Mouse (Mus musculus): ENCODE data around the gene Furin.
A peak's percentile ranks its signal among the peaks of the same experiment; 100 is the strongest.

Gene Furin

GRCm38 (mm10) chr7:80372667-80373066 lies 32.6 kb downstream of the Furin start:
- no peak for DNase-seq (ENCODE audit: low spot score in 2 of 2)

GRCm38 (mm10) chr7:80372166-80372565 lies 33.1 kb downstream of the Furin start:
- no peak for DNase-seq (ENCODE audit: low spot score in 2 of 2)

DNA sequence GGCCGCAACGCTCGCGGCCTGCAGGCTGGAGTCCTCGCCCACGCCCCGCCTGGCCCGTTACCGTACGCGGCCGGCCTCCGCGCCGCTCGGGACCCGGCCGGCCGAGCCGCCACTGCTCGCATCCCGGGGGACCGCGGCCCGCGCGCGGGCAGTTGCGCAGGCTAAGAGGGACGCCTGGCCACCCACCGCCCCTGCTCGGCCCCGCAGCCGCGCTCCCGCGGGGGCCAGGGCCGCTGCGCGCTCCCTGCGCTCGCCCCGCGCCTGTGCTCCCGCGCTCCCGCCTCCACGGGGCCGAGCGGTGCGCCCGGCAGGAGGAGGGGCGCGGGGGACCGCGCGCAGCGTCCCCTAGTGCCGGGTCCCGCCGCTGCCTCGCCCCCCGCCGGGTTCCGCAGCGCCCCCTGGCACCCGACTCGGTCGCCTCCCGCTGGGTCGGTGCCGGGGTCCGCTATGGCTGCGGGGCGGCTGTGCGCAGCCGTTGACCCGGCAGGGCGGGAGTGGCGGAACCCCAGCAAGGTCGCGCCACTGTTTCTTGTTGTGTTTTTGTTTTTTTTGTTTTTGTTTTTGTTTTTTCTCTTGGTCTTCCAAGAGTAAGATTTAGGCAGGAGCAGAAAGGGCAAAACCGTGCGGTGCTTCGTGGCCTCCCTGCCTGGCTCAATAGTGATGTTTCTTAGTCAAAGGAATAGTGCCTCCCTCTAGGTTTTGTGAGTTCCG lies 34.0 kb downstream of the Furin start, which contains the start of gene Man2a2:
TSS of gene Man2a2 (minus strand) at position 335 of the 711 bp plus-strand sequence.
- DNase-seq (ENCODE audit: low spot score in 2 of 2): peak; percentile 76 to 93

DNA sequence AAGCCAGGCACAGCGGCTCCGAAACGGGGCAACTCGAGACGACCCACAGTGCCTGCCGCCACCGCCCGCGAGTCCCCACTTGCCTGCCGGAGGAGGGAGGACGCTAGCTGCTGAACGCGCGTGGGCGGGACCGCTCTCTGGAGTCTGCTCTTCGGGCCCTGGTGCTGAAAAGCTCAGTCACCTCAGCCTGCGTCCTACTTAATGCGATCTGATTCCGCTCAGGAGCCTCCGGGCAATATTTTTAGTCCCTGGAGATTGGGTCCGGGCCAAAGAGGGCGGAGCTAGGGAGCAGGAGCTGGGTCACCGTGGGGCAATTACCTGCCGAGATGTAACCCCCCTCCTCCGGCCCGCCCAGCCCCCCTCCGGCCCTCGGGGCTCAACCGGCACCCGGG lies 34.6 kb downstream of the Furin start:
- peak; percentile 79 to 82 for DNase-seq (ENCODE audit: low spot score in 2 of 2)

DNA sequence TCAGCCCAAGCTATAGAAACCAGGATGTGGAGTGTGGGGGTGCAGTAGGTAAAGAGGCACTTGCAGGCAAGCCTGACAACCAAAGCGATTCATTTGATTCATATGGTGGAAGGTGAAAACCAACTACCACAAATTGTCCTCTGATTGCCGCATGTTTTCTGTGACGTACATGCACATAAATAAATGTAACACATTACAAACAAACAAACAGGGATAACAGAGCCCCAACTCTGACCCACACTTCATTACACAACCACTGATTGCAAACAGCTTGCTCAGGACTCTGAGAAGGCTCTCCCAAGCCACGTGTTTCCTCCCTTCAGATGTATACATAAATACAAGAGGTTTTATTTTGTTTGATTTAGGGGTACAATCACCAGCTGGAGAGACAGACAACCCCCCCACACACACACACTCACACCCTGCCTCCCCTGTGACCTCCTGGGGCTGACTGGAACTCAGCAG lies 35.2 kb downstream of the Furin start:
- no peak for DNase-seq (ENCODE audit: low spot score in 2 of 2)

DNA sequence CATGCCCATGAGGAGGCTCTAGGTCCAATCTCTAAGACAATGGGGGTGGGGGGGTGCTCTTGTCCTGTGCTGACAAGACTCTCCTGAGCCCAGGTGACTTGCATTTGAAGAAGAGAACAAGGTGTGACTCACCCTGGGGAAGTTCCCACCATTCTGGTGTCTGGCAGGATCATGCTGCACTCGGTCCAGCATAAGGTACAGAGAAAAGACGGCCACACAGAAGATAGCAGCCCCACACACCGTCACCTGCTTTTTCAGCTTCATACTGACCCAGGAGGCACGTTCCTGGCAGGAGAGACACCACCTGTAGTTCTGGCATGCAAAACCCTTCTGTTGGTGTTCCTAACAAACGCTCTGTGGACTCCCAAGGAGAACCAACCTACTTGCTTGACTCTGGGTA lies 35.8 kb downstream of the Furin start:
- no peak for DNase-seq (ENCODE audit: low spot score in 2 of 2)

DNA sequence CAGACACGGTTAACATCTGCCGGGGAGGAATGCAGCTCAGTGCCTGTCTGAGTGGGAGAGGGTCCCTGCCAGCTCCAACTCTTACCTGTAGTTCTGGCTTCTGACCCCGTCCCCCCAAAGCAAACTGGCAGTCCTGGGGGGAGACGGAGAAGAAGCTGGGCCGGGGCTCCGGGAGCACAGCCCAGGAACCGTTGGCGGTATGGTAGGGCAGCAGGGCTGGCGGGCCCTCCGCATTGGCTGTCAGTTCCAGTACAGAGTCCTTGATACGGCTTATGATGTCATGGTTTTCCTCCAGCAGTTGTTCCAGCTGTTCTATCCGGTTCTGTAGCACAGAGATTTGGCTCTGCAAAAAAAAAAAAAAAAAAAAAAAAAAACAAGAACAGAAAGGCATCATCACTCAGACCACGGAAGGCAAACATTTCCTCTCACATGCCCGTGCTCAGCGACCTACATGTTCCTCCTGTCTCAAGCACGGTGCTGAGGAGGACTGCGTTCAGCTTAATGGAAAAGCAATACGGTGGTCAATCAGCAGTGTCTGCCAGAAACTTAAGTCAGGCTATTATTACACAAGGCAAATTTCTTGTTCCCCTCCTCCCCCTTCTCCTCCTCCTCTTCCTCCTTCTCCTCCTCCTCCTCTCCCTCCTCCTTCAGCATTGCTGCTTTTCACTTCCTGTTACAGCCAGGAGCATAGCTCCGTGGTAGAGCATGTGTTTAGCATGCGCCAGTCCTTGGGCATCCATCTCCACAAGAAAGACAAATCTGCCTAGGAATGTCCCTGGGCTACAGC lies 36.4 kb downstream of the Furin start:
- no peak for DNase-seq (ENCODE audit: low spot score in 2 of 2)

GRCm38 (mm10) chr7:80368009-80368408 lies 37.2 kb downstream of the Furin start:
- no peak for DNase-seq (ENCODE audit: low spot score in 2 of 2)

DNA sequence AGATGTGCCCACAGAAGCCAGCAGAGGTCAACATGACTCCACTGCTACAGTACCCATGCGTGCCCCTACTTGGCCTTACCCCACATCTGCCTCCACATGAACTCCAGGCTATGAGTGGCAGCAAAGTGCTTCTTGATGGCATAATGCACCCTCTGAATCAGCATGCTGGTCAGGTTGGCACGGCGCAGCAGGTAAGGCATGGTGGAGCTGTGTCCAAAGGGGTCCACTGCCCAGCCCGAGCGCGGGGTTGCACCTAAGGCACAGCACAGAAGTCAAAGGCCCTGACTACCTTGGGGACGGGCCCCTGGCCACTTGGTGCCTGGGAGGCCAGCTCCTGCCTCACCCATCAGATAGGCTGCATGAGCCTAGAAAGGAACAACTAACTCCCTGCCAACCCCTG lies 38.0 kb downstream of the Furin start:
- no peak for DNase-seq (ENCODE audit: low spot score in 2 of 2)

GRCm38 (mm10) chr7:80365759-80366158 lies 39.5 kb downstream of the Furin start:
- DNase-seq (ENCODE audit: low spot score in 2 of 2): no peak

- DNase-seq (ENCODE audit: low spot score in 2 of 2): no peak
These were observed 44.8 kb downstream of the Furin start for GRCm38 (mm10) chr7:80360435-80360834.

- no peak for DNase-seq (ENCODE audit: low spot score in 2 of 2)
These were observed 47.2 kb downstream of the Furin start for GRCm38 (mm10) chr7:80358039-80358438.

- no peak for DNase-seq (ENCODE audit: low spot score in 2 of 2)
These were observed 48.1 kb downstream of the Furin start for GRCm38 (mm10) chr7:80357156-80357555.

GRCm38 (mm10) chr7:80356351-80356750 lies 48.9 kb downstream of the Furin start:
- DNase-seq (ENCODE audit: low spot score in 2 of 2): no peak

DNA sequence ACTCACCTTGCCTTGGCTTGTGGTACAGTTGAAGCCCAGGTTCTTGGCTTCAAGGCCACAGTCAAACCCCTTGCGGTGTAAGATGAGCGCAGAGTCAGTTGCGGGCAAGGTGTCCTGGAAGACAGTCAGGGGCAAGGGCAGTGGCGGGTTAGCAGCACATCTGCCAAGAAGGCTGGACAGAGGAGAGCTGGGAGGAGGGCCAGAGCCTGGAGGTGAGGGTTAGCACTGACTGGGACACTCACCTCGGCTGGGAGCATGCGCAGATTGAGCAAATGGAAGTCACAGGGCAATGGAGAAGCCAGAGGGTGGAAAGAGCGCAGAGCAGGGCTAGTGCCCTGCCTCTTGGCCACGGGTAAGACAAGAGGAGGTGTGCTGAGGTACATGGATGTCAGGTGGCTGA lies 52.3 kb downstream of the Furin start:
- no peak for DNase-seq (ENCODE audit: low spot score in 2 of 2)

DNA sequence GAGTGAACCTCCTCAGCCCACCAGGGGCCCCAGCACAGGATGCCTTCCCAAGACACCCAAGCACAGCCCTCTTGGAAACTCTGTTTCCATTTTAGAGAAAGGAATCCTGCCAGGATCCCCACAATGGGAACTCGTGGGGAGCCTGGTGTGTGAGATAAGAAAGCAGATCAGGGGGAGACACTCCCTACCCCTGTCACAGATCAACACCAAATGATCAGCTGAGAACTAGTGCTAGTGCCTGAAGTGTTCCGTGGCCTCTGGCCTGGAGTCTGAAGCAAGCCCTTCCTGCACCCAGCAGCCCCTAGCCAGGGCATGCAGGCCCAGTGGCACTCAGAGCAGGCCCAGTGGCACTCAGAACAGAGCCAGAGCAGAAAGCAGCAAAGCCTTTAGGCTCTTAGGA lies 54.4 kb downstream of the Furin start:
- no peak for DNase-seq (ENCODE audit: low spot score in 2 of 2)

DNA sequence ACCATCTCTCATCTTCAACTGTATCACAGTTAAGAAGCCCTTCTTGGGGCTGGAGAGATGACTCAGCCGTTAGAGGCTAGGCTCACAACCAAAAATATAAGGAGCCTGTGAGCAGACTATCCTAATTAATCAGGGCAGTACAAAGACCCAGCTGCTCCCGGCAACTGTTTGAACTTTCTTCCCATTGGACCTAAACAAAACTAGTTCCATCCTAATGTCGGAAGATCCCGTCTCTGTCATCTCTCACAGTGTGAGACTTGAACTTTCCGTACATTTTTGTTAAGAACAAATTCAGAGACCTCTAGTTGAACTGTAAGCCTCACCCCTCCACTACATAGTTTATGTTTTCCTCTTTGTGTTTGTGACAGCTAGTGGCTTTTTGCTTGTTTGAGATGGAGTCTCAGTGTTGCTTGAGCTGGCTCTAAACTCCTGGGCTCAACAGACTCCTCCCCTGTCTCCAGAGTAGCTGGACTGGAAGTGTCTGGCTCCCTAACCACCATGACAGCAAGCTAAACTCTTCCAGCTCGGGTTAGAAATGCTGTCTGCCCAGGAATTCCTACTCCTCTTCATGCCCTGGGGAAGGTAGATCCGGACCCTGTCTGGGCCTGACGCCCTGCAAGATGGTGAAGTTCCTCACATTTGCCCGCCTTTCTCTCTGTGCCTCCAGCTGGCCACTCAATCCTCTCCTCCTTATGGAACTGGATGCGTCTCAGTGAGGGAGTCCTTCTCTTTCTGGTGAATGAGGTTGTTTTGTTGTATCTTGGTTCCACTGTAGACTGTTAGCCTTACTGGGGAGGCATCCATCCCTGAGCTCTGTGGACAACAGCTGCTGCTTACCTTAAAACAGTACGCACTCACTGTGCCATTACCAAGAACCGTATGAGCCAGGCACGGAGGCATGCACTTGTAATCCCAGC lies 57.3 kb downstream of the Furin start:
- DNase-seq (ENCODE audit: low spot score in 2 of 2): no peak

DNA sequence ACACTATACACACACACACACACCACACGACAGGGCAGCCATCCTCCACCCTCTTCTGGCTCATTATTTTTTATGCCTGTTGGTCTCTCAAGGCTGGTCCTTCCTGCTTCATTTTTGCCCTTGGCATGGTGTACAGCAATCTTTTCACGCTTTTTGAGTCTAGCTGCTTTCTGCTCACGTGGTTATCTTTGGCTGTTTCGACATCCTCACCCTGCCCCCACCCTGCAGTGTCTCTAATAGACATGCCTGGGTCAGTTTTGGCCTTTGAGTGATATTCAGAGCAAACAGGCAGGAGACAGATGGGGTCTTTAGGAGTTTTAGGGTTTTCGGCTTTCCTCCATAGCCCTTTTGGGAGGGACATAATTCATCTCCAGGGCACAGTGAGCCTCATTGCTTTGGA lies 58.4 kb downstream of the Furin start:
- no peak for DNase-seq (ENCODE audit: low spot score in 2 of 2)

DNA sequence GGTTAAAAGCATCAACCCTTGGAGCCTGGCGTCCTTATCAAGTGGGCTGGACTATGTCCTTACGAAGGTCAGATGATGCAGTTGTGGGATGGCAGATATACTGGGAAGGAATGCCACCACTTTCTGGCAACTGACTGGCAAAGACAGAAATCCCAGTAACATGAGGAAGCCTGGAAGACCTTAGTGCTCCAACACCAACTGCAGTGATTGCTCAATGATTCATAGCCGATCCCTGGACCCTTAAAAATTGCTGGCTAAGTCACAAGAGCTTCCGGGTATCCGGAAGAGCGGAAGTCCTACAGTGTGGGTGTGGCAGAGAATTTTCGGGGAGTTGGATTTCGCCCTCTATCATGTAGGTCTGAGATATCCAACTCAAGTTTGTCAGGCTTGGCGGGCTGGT lies 59.1 kb downstream of the Furin start:
- DNase-seq (ENCODE audit: low spot score in 2 of 2): no peak

GRCm38 (mm10) chr7:80343270-80344018 lies 61.8 kb downstream of the Furin start:
- no peak for DNase-seq (ENCODE audit: low spot score in 2 of 2)

GRCm38 (mm10) chr7:80342858-80343257 lies 62.4 kb downstream of the Furin start, which contains the start of gene Hddc3:
Hddc3 (plus strand) TSS chr7:80343104.
- DNase-seq (ENCODE audit: low spot score in 2 of 2): peak; percentile 88 to 97

Data from thymus, postnatal 10 days (tissue).